Mouse (Mus musculus) liver, adult 2 months (tissue): Measurements from ENCODE around the gene Mafg. TPM values are rescaled to one million over a fixed set of nuclear protein-coding genes. Genes with fewer than 3 reads are reported as not detected.
A peak's percentile ranks its signal among the peaks of the same experiment; 100 is the strongest.

ENCODE experiments used
- DNase-seq: peaks from one replicate; pipeline ENCODE4 v3.0.0-alpha.2; 2011; ENCODE audit warnings: low read depth, low spot score; ENCODE audit errors: extremely low read depth
- H3K27ac ChIP-seq: fragments of 200-500 bp; replicated peaks from 2 replicates; pipeline ENCODE4 v1.5.1; 2012; ENCODE audit warnings: low read depth, mild to moderate bottlenecking, control low read depth, inconsistent platforms, low read length; ENCODE audit not compliant: insufficient read depth
- H3K27me3 ChIP-seq: fragments of 200-500 bp; 2 replicates; pipeline ENCODE4 v1.6.1; 2012; ENCODE audit warnings: mild to moderate bottlenecking, moderate library complexity, low read length, inconsistent platforms; ENCODE audit not compliant: control insufficient read depth, insufficient read depth
- H3K36me3 ChIP-seq: fragments of 200-500 bp; 2 replicates; pipeline ENCODE4 v1.6.1; 2012; ENCODE audit warnings: low read length, inconsistent platforms; ENCODE audit not compliant: control insufficient read depth, insufficient read depth
- H3K4me1 ChIP-seq: fragments of 200-500 bp; 2 replicates; pipeline ENCODE4 v1.6.1; 2011; ENCODE audit warnings: low read length; ENCODE audit not compliant: control insufficient read depth, insufficient read depth
- H3K4me3 ChIP-seq: fragments of 200-500 bp; 2 replicates; pipeline ENCODE4 v1.5.1; 2011; ENCODE audit warnings: low read depth, mild to moderate bottlenecking, control low read depth, low read length, moderate library complexity; ENCODE audit not compliant: insufficient read depth
- H3K79me2 ChIP-seq: fragments of 200-500 bp; 2 replicates; pipeline ENCODE4 v1.6.1; 2012; ENCODE audit warnings: inconsistent platforms, mild to moderate bottlenecking, low read length, moderate library complexity; ENCODE audit not compliant: control insufficient read depth, insufficient read depth
- H3K9ac ChIP-seq: fragments of 200-500 bp; 2 replicates; pipeline ENCODE4 v1.6.1; 2012; ENCODE audit warnings: low read depth, mild to moderate bottlenecking, control low read depth, inconsistent platforms, low read length
- CTCF ChIP-seq: fragments of 200-500 bp; IDR thresholded peaks from 2 replicates; pipeline ENCODE4 v1.5.1; 2011; ENCODE audit warnings: low read depth, low read length, control low read depth
- POLR2A ChIP-seq: fragments of 200-500 bp; IDR thresholded peaks from 2 replicates; pipeline ENCODE4 v1.6.1; 2011; ENCODE audit warnings: low read length, control low read depth; ENCODE audit not compliant: insufficient read depth; ENCODE audit errors: extremely low read depth
- WGBS: fragments of 180-500 bp; shearing (Covaris S2); methylation state at CpG from one replicate; pipeline ENCODE4 v1.1.7; 2018; 5-methylcytosine and 5-hydroxymethylcytosine counted together
- polyA plus RNA-seq: library from polyadenylated mRNA; depleted of rRNA; stranded (reverse); fragments of >200 nt; gene quantifications from 2 replicates; pipeline ENCODE4 v1.2.3, GENCODE M21; 2012
- total RNA-seq: library from RNA; depleted of rRNA; stranded (reverse); fragments of >200 nt; gene quantifications from 2 replicates; pipeline ENCODE4 v1.2.3, GENCODE M21; 2014

The Mafg gene
- total and polyA plus RNA-seq, 2 experiments: 41.9 to 60.5 TPM

DNA sequence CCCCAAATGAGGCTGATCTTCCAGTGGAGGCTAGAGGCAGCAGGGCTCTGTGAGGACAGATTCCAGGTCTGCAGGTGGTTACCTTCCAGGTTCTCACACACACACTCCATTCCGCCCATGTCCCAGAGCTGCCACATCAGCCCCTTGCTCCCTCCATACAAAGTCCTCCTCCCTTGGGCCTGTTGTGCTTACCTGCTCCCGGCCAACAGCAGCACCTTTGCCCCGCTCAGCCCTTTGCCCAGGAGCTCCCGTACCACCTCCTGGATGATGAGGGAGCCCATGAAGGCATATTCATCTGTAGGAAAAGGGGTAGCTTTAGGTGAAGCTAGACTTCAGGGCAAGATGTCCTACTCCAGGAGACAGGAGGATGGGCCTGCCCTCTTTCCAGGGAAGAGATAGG, 23.9 kb upstream of the Mafg start:
- H3K27ac ChIP-seq: no peak overlapping the region
- H3K4me3 ChIP-seq: no peak overlapping the region
- H3K9ac ChIP-seq: no peak overlapping the region
- H3K36me3 ChIP-seq: no peaks in the 10 kb centered on the region; the same call in 1 of the 2 replicates
- no peaks in the 10 kb centered on the region for H3K79me2 ChIP-seq
- 29% methylated on average over 4 of the region's 4 CpGs for WGBS
- TF ChIP-seq CTCF (no peak), POLR2A (no peak)
- H3K4me1 ChIP-seq: 0 out of 2 replicates have a peak, but pooled peaks cover 3% of the 10 kb centered on the region
- peak; percentile 49 for DNase-seq
- no peaks in the 10 kb centered on the region for H3K27me3 ChIP-seq

DNA sequence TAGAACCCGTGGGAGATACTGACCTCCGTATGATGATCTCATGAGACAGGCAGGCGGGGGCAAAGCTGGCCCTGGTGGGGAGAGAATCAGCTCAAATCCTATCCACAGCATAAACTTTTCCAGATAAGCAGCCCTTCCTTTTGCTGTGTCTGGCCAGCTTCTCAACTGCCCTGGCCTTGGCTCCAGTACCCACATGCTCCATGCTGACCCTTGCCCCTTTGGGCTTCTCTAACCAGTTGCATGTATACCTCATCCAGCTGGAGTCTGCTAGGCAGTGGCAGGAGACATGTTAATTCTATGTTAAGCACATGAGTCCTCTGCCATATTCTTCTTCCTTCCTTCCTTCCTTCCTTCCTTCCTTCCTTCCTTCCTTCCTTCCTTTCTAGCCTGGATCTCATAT, 21.3 kb upstream of the Mafg start:
- Histone ChIP-seq H3K36me3 (no peaks in the 10 kb centered on the region; the same call in 1 of the 2 replicates), H3K9ac (no peak overlapping the region), H3K79me2 (no peaks in the 10 kb centered on the region), H3K27me3 (no peaks in the 10 kb centered on the region), H3K4me3 (no peak overlapping the region), H3K4me1 (no peaks in the 10 kb centered on the region), H3K27ac (no peak overlapping the region)
- peak; percentile 55 for DNase-seq
- no peak for TF ChIP-seq CTCF
- TF ChIP-seq POLR2A: no peak
- WGBS: 72% methylated on average over 3 of the region's 3 CpGs

DNA sequence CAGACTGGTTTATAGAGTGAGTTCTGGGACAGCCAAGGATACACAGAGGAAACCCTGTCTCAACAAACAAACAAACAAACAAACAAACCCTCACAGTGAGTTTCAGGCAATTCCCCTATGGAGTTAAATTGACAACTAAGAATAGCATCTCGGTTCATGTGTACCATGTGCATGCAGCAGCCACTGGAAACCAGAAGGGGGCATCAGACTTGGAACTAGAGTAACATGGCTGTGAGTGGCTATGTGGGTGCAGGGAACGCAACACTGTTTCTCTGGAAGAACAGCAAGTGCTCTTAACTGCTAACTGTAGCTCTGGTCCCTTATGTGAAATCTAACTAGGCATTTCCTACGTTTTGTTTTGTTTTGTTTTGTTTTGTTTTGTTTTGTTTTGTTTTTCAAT, 18.5 kb upstream of the Mafg start:
- no peaks in the 10 kb centered on the region for H3K4me1 ChIP-seq
- peak; percentile 45 for DNase-seq
- no peaks in the 10 kb centered on the region for H3K27me3 ChIP-seq
- H3K9ac ChIP-seq: no peak overlapping the region
- H3K36me3 ChIP-seq: no peaks in the 10 kb centered on the region; the same call in 1 of the 2 replicates
- TF ChIP-seq POLR2A (no peak), CTCF (peak; percentile 51; the same call in 1 of the 2 replicates)
- 74% methylated on average over 3 of the region's 3 CpGs for WGBS
- no peak overlapping the region for H3K27ac ChIP-seq
- H3K4me3 ChIP-seq: no peak overlapping the region
- no peaks in the 10 kb centered on the region for H3K79me2 ChIP-seq

DNA sequence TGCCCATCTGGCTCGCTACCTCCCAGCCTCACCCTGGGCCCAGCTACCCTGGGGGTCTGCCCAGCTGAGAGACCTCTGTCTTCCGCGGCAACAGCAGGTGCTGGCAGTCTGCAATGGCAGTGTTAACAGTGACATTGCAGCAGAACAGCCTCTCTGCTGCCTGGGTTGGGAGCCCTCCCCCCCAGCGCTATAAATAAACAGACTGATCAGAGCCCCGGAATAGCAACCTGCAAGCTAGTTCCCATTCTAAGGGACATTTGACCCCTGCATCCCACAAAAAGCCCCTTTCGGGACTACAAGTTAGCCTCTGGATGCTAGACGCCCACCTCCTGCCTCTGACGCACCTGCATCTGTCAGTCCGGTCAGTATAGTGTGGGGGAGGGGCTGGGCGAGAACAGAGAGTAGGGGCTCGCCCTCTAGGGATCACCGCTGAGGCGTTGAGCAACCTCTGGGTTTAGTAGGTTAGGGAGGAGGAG, 14.6 kb upstream of the Mafg start, which contains the start of gene Myadml2:
Myadml2 (minus strand) TSS at position 158 of the 476 bp plus-strand sequence.
- DNase-seq: no peak
- Histone ChIP-seq H3K36me3 (no peaks in the 10 kb centered on the region), H3K4me3 (no peak within 1 kb of the TSS), H3K79me2 (no peaks in the 10 kb centered on the region), H3K27me3 (no peaks in the 10 kb centered on the region), H3K27ac (no peak within 1 kb of the TSS), H3K4me1 (peaks cover under 1% of the 10 kb centered on the region; the same call in 1 of the 2 replicates), H3K9ac (no peak within 1 kb of the TSS)
- TF ChIP-seq POLR2A (no peak), CTCF (no peak)
- WGBS: 12% methylated on average over 13 of the region's 13 CpGs

DNA sequence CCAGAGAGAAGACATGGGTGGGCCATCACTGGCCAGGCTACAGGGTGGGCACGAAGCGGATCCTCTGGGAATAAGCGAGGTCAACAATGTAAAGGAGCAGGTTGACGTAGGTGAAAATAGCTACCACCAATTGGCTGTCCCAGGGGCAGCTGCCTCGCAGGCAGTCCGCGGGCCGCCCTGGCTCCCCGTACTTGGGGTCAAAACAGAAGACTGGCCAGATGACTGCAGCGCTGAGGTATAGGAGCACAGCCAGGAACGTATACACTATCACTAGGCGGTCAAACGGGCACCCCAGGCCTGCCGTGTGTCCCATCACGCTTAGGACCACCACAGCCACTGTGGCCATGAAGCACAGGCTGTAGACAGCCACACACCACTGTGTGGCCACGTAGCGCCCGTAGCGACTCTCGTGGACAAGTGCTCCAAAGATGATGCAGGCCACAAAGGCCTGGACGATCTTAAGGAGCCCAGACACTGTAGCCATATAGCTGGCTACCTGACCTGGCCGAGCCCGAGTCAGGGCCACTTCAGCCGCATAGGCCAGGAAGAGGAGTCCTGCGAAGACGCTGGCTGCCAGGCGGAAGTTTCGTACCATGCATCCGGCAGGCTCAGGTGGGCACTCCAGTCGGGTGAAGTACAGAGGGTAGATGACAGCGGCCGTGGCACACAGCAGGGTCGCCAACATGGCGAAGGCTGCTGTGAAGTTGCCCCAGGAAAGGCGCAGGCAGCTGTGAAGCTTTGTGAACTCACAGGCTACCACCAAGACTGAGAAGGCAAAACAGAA, 13.8 kb upstream of the Mafg start:
- H3K36me3 ChIP-seq: no peaks in the 10 kb centered on the region
- no peak overlapping the region for H3K27ac ChIP-seq
- H3K27me3 ChIP-seq: no peaks in the 10 kb centered on the region
- H3K9ac ChIP-seq: no peak overlapping the region
- peaks cover 5% of the 10 kb centered on the region; the same call in 1 of the 2 replicates for H3K4me1 ChIP-seq
- H3K79me2 ChIP-seq: no peaks in the 10 kb centered on the region
- WGBS: 91% methylated on average over 35 of the region's 35 CpGs
- no peak for TF ChIP-seq POLR2A
- TF ChIP-seq CTCF: no peak
- H3K4me3 ChIP-seq: no peak overlapping the region
- DNase-seq: no peak

DNA sequence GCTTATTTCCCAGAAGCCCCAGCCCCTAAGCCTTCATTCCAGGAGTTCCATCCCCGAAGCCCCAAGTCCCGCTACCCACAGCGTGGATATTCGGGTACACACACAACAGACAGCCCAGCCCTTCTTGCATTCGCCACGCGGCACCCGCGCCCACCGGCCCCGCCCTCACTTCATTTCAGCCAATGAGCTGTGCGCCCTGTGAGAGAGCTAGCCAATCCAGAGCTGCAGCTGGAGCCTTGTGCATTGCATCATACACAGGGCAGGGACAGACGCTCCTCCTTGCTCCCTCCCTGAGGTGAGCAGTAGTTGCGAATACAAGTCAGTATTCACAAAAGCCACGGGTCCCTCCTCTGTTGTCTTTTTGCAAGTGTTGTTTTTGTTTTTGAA, 10.2 kb upstream of the Mafg start, which contains the start of gene Pycr1:
Pycr1 (minus strand) TSS at position 169 of the 387 bp plus-strand sequence.
- Histone ChIP-seq H3K27me3 (no peaks in the 10 kb centered on the region), H3K27ac (no peak within 1 kb of the TSS), H3K36me3 (no peaks in the 10 kb centered on the region), H3K4me1 (peaks cover 5% of the 10 kb centered on the region; the same call in 1 of the 2 replicates), H3K9ac (peak within 1 kb of the TSS; percentile 39), H3K79me2 (no peaks in the 10 kb centered on the region), H3K4me3 (peak within 1 kb of the TSS; percentile 32)
- WGBS: under 1% methylated on average over 15 of the region's 15 CpGs
- no peak for TF ChIP-seq CTCF
- no peak for TF ChIP-seq POLR2A
- peak; percentile 82 for DNase-seq
